Mouse (Mus musculus) heart, embryonic 10.5 days (tissue): ENCODE data around the gene Paox. TPM values are rescaled to one million over a fixed set of nuclear protein-coding genes. Genes with fewer than 3 reads are reported as not detected.
A peak's percentile ranks its signal among the peaks of the same experiment; 100 is the strongest.

Source experiments
- DNase-seq: peaks from one replicate; pipeline ENCODE4 v3.0.0-alpha.2; 2017; ENCODE audit warnings: low spot score
- H3K27ac ChIP-seq: fragments of 300-500 bp; sonication (generic); 2 replicates; pipeline ENCODE4 v1.5.1; 2016; ENCODE audit warnings: mild to moderate bottlenecking
- H3K27me3 ChIP-seq: fragments of 300-500 bp; sonication (generic); 2 replicates; pipeline ENCODE4 v1.6.1; 2016; ENCODE audit warnings: mild to moderate bottlenecking; ENCODE audit not compliant: poor library complexity, insufficient read depth, severe bottlenecking
- H3K36me3 ChIP-seq: fragments of 300-500 bp; sonication (generic); 2 replicates; pipeline ENCODE4 v1.6.1; 2016; ENCODE audit warnings: mild to moderate bottlenecking, moderate library complexity
- H3K4me1 ChIP-seq: fragments of 300-500 bp; sonication (generic); 2 replicates; pipeline ENCODE4 v1.6.1; 2016; ENCODE audit warnings: mild to moderate bottlenecking
- H3K4me3 ChIP-seq: fragments of 300-500 bp; sonication (generic); 2 replicates; pipeline ENCODE4 v1.5.1; 2016; ENCODE audit warnings: mild to moderate bottlenecking, moderate library complexity
- H3K9me3 ChIP-seq: fragments of 300-500 bp; sonication (generic); 2 replicates; pipeline ENCODE4 v1.6.1; 2016; ENCODE audit warnings: mild to moderate bottlenecking, moderate library complexity
- WGBS: fragments of 180-500 bp; shearing (Covaris S2); methylation state at CpG from one replicate; pipeline ENCODE4 v1.1.7; 2016; 5-methylcytosine and 5-hydroxymethylcytosine counted together
- polyA plus RNA-seq: library from polyadenylated mRNA; unstranded; fragments of >200 nt; fragmentation: Nextera tagmentation; extraction: Ambion mirVana; gene quantifications from 2 replicates; pipeline ENCODE4 v1.2.1, GENCODE M21; 2016

Gene Paox
- 20.1 and 20.2 TPM in 2 replicates for polyA plus RNA-seq

DNA sequence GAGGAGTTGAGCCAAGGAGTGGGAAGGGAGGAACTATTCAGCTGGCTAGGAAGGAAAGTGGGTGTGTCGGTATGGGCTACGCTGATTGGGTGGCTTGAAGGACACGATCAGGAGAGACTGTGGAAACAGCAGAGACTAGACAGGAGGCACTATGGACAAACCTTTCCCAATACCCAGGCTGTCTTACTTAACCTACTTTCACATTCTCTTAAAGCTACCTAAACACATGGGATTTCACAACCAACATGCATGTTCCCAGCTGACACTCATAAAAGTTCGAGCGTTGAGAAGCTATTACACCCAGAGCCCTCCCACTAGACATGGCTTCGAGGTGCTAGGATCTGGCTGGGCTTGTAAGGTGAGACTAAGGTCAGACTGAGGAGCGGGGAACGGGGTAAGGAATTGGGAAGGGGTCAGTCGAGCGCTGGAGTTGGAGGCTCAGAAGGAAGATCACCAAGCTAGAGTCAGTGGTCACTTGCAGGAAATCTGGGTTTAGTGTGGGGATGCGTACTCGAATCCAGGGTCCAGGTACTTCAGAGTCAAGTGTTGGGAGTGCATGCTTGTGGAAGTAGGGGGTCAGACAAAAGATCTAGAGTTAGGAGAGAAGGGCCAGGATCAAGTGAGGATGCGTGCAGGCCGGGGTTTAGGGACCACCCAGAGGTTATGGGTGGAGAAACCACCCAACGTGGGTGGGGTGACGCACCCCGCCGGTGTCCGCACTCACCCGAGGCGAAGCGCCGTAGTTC is at the start of gene Paox:
Gene Paox (plus strand): TSS at position 217 of the 746 bp plus-strand sequence.
- Histone ChIP-seq H3K36me3 (peaks cover 21% of the 10 kb centered on the region), H3K27me3 (no peaks in the 10 kb centered on the region), H3K9me3 (no peaks in the 10 kb centered on the region), H3K4me1 (peaks cover 5% of the 10 kb centered on the region; the same call in 1 of the 2 replicates), H3K4me3 (peak within 1 kb of the TSS; percentile 81), H3K27ac (peak within 1 kb of the TSS; percentile 94)
- WGBS, result 2% methylated on average over 23 of the region's 23 CpGs
- DNase-seq, result no peak

DNA sequence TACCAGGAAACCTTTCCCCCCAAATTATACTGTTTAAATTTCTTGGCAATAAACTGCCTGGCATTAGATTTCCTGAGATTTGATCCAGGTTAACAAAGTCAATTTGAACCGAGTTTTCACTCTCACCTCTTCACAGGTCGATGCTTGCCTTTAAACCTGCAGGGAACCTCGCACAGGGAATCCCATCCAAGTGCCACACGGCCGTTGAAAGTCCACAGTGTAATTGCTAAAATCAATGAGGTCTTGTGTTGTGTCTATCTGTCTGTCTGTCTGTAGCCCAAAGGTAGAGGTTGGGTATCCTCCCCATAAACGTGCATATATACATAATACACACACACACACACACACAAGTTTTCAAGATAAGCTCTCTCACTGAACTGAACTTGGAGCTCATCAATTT is 48.2 kb upstream of the Paox start:
- WGBS, result 51% methylated on average over 6 of the region's 6 CpGs
- H3K4me1 ChIP-seq, result peaks cover 9% of the 10 kb centered on the region
- H3K27ac ChIP-seq, result no peak overlapping the region
- peaks cover 79% of the 10 kb centered on the region for H3K27me3 ChIP-seq
- no peaks in the 10 kb centered on the region for H3K9me3 ChIP-seq
- no peak overlapping the region for H3K4me3 ChIP-seq
- no peaks in the 10 kb centered on the region for H3K36me3 ChIP-seq
- DNase-seq, result no peak

DNA sequence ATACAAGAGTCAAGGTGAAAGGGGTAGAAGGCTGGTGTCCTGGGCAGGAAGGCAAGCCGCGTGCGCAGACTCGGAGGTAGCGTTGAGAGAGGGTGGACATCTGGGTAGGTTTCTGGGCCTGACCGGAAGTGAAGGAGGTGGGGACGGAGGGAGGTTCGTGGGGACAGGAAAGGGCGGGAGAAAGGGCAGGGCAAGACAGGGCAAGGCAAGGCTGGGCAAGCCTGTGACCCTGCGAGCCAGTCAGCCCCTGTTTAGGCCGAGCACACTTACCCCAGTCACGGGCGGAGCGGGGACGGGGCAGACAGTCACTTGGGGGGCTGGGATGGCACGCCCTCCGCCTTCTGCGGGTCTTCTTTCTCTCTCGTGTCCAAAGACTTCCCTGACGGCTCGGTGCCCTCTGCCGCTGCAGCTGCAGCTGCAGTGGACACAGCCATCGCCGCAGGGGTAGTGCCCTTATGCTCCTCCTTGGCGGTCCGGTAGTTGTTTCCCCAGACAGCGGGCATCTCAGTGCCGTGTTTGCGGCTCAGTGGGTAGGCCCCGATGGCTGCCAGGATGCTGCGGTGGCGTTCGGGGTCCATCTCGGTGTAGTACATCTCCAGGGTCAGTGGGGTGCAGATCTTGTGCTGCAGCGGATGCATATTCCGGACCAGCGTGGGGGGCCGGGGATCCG is 45.4 kb upstream of the Paox start:
- 19% methylated on average over 39 of the region's 39 CpGs for WGBS
- Histone ChIP-seq H3K4me3 (peak overlapping the region; percentile 56), H3K27me3 (peaks cover 69% of the 10 kb centered on the region), H3K4me1 (peaks cover 9% of the 10 kb centered on the region), H3K9me3 (no peaks in the 10 kb centered on the region), H3K27ac (peak overlapping the region; percentile 67), H3K36me3 (no peaks in the 10 kb centered on the region)
- DNase-seq, result no peak

DNA sequence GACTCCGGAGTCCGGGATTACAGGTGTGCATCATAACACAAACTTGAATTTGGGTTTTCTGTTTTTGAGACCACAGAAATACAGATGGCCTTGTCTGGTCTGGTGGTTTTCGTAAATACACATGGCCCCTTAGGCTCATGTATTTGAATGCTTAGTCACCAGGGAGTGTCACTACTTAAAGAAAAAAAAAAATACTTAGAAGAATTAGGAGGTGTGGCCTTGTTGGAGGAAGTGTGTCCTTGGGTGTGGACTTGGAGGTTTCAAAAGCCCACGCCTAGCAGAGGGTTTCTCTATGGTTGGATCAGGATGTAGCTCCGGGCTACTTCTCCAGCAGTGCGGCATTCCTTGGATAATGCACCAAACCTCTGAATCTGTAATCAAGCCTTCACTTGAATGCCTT is 37.9 kb upstream of the Paox start:
- 0 out of 2 replicates have a peak, but pooled peaks cover 6% of the 10 kb centered on the region for H3K4me1 ChIP-seq
- H3K27ac ChIP-seq, result no peak overlapping the region
- H3K27me3 ChIP-seq, result peaks cover 61% of the 10 kb centered on the region
- no peak for DNase-seq
- no peaks in the 10 kb centered on the region for H3K36me3 ChIP-seq
- 73% methylated on average over 6 of the region's 6 CpGs for WGBS
- no peaks in the 10 kb centered on the region for H3K9me3 ChIP-seq
- no peak overlapping the region for H3K4me3 ChIP-seq

DNA sequence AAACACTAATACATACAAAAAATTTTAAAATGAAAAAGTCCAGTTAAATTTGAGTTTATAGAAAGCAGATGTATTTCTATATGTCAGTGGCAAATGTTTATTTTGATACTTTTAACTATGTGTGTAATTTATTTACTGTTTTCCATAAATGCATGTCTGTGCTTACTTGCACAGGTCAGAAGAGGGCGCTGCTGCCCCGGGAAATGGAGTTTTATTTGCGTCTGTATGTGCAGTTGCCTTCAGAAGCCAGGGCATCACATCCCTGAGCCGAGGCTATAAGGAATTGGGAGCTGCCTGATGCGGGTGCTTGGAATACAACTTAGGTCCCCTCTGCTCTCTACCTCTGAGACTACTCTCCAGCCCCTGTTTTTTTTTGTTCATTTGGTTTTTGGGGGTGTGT is 36.9 kb upstream of the Paox start:
- H3K36me3 ChIP-seq, result no peaks in the 10 kb centered on the region
- H3K4me3 ChIP-seq, result no peak overlapping the region
- H3K9me3 ChIP-seq, result no peaks in the 10 kb centered on the region
- 0 out of 2 replicates have a peak, but pooled peaks cover 6% of the 10 kb centered on the region for H3K4me1 ChIP-seq
- peaks cover 57% of the 10 kb centered on the region for H3K27me3 ChIP-seq
- DNase-seq, result no peak
- WGBS, result 8% methylated on average over 5 of the region's 5 CpGs
- H3K27ac ChIP-seq, result no peak overlapping the region

DNA sequence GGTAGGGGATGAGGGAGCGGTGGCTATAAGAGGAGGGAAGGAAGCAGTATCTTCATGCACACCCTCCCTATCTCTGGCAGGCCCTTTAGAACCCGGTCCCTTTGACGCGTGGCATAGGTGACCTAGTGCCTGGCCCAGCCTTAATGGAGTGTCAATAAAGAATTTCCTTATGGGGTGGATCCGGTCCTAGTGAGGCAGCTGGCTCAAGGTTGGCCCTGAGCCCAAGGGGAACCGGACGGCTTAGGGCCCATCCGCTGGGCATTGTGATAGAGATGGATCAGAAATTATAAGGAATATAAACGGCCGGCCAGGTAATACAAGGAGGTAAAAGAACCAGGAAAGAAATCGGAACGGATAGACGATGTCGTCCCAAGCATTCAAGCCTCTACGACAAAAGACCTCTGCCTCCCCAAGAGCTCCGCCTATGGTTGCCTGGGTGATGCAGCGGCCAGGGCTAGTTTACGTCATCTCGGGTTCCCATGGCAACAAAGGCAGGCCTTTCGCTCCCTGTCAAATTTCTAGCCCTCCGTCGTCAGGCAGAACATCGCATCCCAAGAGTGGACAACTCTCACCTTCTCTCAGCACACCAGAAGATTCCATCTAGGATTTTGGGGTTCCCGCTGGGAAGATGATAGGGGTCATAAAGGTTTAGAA is 35.0 kb upstream of the Paox start:
- H3K9me3 ChIP-seq, result no peaks in the 10 kb centered on the region
- H3K27ac ChIP-seq, result no peak overlapping the region
- H3K4me3 ChIP-seq, result peak overlapping the region; percentile 30
- WGBS, result 3% methylated on average over 24 of the region's 24 CpGs
- no peaks in the 10 kb centered on the region for H3K36me3 ChIP-seq
- no peak for DNase-seq
- 0 out of 2 replicates have a peak, but pooled peaks cover 6% of the 10 kb centered on the region for H3K4me1 ChIP-seq
- H3K27me3 ChIP-seq, result peaks cover 58% of the 10 kb centered on the region

DNA sequence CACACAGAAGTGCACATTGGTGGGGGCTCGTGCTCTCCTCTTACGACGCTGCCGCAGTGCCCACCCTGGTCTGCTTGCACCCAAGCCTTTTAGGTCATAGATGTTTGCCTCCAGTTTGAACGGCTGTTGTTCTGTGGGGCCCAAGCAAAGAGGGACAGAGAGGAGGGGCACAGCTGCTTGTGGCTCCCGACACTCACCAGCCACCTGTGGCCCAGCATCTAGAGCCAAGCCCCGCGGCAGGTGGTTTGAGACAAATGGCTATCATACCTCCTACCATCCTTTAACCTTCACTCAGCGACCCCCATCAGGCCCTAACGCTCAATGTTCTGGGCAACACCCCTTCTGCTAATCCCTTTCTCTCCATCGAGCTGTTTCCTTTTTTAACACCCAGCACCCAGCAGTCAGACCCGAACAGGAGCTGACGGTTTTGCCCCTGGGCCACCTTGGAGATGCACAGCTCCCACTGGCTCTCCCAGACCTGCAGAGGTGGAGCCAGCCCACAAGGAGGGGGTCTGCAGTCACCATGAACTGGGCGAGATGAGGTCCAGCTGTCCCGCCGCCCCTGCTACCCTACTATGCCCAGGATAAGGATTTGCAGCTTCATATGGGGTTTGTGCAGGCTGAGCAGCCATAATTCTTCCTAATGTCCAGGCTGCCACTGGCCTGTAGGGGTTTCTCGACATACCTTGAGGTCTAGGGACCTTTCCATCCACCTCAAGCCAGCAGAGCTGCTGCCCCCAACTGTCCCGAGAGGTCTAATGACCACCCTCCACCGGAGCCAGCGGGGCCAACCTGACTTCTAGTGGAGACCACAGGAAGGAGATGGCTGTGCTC is 34.0 kb upstream of the Paox start:
- no peak overlapping the region for H3K27ac ChIP-seq
- H3K27me3 ChIP-seq, result peaks cover 51% of the 10 kb centered on the region
- 18% methylated on average over 20 of the region's 20 CpGs for WGBS
- no peaks in the 10 kb centered on the region for H3K9me3 ChIP-seq
- 0 out of 2 replicates have a peak, but pooled peaks cover 6% of the 10 kb centered on the region for H3K4me1 ChIP-seq
- no peak for DNase-seq
- no peak overlapping the region for H3K4me3 ChIP-seq
- H3K36me3 ChIP-seq, result no peaks in the 10 kb centered on the region

DNA sequence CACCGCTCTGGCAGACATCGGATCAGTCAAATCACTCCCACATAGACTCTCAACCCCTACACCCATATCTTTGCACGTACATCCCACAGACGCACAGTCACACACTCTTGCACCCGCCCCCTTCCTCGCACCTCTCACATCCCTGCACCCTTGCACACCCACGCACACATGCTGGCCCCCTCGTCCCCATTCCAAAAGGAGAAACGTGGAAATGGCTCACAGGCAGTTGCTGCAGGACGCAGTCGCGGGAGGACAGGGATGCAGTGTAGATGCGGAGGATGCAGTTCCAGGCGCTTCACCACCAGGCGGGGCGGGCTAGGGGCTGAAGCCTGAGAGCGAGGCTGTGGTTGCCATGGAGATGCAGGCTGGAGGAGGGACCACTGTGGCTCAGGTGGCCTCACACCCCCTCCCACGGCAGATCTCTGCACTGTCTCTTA is 33.3 kb upstream of the Paox start, which contains the start of gene Caly:
Gene Caly (minus strand): TSS at position 307 of the 437 bp plus-strand sequence.
- no peak within 1 kb of the TSS for H3K4me3 ChIP-seq

DNA sequence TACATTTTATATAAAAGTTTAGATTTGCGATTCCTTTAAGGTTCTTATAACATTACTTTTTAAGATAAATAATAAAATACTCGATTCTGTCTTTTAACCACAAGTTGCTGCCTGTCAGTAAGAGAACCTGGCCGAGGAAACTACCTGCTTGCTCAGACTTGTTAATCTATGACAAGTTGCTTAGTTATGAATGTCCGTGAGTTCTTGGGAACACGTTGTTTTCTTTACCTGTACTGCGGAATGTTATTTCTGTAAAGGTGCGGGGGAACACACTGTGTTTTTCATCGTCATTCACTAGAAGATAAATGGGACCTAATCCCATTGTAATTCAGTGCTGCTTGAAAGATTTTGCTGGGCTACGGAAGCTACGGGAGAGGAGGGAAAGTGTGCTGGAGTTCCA is 25.0 kb upstream of the Paox start:
- WGBS, result 82% methylated on average over 10 of the region's 10 CpGs
- Histone ChIP-seq H3K4me1 (peaks cover 8% of the 10 kb centered on the region), H3K4me3 (no peak overlapping the region), H3K27ac (no peak overlapping the region), H3K27me3 (no peaks in the 10 kb centered on the region), H3K9me3 (no peaks in the 10 kb centered on the region), H3K36me3 (no peaks in the 10 kb centered on the region)
- no peak for DNase-seq

More for the DNA sequence above, 33.3 kb upstream of the Paox start, which contains the start of gene Caly:
- Histone ChIP-seq H3K4me1 (0 out of 2 replicates have a peak, but pooled peaks cover 6% of the 10 kb centered on the region), H3K27me3 (peaks cover 51% of the 10 kb centered on the region), H3K9me3 (no peaks in the 10 kb centered on the region), H3K27ac (no peak within 1 kb of the TSS), H3K36me3 (no peaks in the 10 kb centered on the region)
- 10% methylated on average over 18 of the region's 18 CpGs for WGBS
- DNase-seq, result no peak

DNA sequence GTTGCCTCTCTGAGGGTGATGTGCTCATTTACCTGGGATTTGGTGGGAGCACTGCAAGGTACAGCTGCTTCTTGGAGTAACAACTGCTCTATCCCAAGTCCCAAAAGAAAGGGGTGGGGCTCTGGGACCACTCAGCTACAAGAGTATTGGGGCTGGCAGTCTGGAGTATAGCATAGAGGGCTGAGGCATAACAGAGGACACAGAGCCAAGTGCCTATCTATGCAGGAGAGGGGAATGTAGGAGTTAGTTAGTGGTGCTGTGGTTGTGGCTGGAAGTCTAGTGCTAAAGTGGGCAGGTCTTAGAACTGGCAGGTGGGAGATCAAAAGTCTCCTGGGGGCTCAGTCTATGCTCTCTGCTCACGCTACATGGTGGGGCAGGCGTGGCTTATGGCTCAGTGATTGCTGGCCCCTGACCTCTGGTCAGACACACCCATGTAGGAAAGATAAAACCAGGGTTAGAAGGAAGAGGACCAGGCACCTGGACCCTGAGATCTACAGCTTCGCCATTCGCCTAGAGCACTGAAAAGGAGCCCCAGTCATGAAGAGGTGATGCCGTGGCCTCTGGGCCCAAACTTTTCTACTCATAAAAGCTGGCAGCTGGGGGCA is 22.6 kb upstream of the Paox start, which contains the start of gene Prap1:
Gene Prap1 (plus strand): TSS at position 472 of the 605 bp plus-strand sequence.
- Histone ChIP-seq H3K27me3 (no peaks in the 10 kb centered on the region), H3K4me1 (peaks cover 8% of the 10 kb centered on the region), H3K36me3 (no peaks in the 10 kb centered on the region), H3K27ac (no peak within 1 kb of the TSS), H3K9me3 (no peaks in the 10 kb centered on the region), H3K4me3 (no peak within 1 kb of the TSS)
- WGBS, result 56% methylated on average over 5 of the region's 5 CpGs
- DNase-seq, result no peak

DNA sequence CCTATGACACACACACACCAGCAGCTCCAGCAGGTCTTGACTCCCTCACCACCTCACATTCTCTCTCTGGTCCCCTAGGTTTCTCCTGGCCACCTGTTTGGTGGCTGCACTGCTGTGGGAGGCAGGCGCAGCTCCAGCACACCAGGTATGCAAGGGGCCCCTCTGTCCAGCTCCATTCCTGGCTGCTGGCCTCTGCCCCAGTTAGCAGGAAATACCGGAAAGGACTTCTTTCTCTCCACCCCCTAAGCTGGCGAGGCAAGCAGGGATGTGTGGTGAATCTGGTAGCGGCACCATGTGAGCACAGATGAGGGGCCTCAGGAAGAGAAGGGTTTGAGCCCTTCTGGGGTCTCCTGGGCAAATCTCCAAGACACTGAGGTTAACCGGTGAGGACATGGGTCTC is 20.6 kb upstream of the Paox start:
- Histone ChIP-seq H3K4me1 (peaks cover 8% of the 10 kb centered on the region), H3K27ac (no peak overlapping the region), H3K27me3 (no peaks in the 10 kb centered on the region), H3K36me3 (peaks cover 13% of the 10 kb centered on the region; the same call in 1 of the 2 replicates), H3K4me3 (no peak overlapping the region), H3K9me3 (no peaks in the 10 kb centered on the region)
- 48% methylated on average over 5 of the region's 5 CpGs for WGBS
- DNase-seq, result no peak

DNA sequence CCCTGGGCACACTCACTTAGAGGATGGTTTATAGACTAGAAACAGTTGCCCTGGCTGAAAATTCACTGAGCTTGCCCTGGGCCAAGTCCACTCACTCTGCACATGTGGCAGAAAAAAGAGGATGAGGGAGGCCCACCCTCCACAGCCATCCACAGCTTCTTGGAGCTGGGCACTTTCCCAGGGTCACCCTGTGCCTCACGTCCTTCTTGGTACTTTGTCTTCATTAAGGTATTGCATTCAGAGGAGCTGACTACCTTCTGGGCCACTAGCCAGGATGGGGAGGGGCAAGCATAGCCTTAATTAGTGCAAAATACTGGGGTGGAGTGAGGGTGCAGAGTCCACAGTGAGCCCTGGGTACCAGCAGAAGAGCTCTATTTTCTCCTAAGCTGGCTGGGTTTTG is 20.0 kb upstream of the Paox start:
- 48% methylated on average over 1 of the region's 1 CpGs for WGBS
- H3K36me3 ChIP-seq, result peaks cover 15% of the 10 kb centered on the region; the same call in 1 of the 2 replicates
- peaks cover 8% of the 10 kb centered on the region for H3K4me1 ChIP-seq
- no peaks in the 10 kb centered on the region for H3K9me3 ChIP-seq
- no peak overlapping the region for H3K4me3 ChIP-seq
- H3K27ac ChIP-seq, result no peak overlapping the region
- no peak for DNase-seq
- peaks cover 1% of the 10 kb centered on the region; the same call in 1 of the 2 replicates for H3K27me3 ChIP-seq
